In genomic region chr9:83726979-83727378, GRCm38 (mm10) we compare ENCODE assay signal across 8 mouse cellular contexts.
DNase-seq lines count a peak whose midpoint lies in the region; ATAC-seq and TF ChIP-seq lines count a peak whose summit lies in the region.

No protein-coding gene starts in this region.

- no peaks in the 10 kb centered on the region for H3K27me3 ChIP-seq in neural tube, embryonic 11.5 days (ENCODE audit: control insufficient read depth, insufficient read depth, low read length)
- H3K27me3 ChIP-seq in liver, embryonic 12.5 days (replicated peaks) = peaks cover 6% of the 10 kb centered on the region; the same call in 1 of the 2 replicates
- H3K27me3 ChIP-seq in stomach, postnatal 0 days (ENCODE audit: control insufficient read depth, insufficient read depth, low read length) = no peaks in the 10 kb centered on the region

- H3K27ac ChIP-seq in neural tube, embryonic 11.5 days (ENCODE audit: low read depth, low read length) = no peak overlapping the region
- H3K27ac ChIP-seq in liver, embryonic 12.5 days = no peak overlapping the region
- H3K27ac ChIP-seq in stomach, postnatal 0 days (replicated peaks) = no peak overlapping the region

- no peak overlapping the region for H3K9ac ChIP-seq in neural tube, embryonic 11.5 days (ENCODE audit: low read length)
- no peak overlapping the region for H3K9ac ChIP-seq in liver, embryonic 12.5 days
- 0 out of 2 replicates have a peak overlapping the region, but pooled peaks have one; percentile 14 for H3K9ac ChIP-seq in stomach, postnatal 0 days (ENCODE audit: low read length)

- H3K4me1 ChIP-seq in neural tube, embryonic 11.5 days (ENCODE audit: control insufficient read depth, insufficient read depth, low read length) = no peaks in the 10 kb centered on the region
- no peaks in the 10 kb centered on the region for H3K4me1 ChIP-seq in liver, embryonic 12.5 days
- 0 out of 2 replicates have a peak, but pooled peaks cover 2% of the 10 kb centered on the region for H3K4me1 ChIP-seq in stomach, postnatal 0 days (replicated peaks; ENCODE audit: control insufficient read depth, insufficient read depth)

- H3K36me3 ChIP-seq in neural tube, embryonic 11.5 days (ENCODE audit: control insufficient read depth, insufficient read depth, low read length) = no peaks in the 10 kb centered on the region
- no peaks in the 10 kb centered on the region for H3K36me3 ChIP-seq in liver, embryonic 12.5 days
- H3K36me3 ChIP-seq in stomach, postnatal 0 days (ENCODE audit: control insufficient read depth, insufficient read depth, low read length) = no peaks in the 10 kb centered on the region

- TF ChIP-seq CTCF in stomach, postnatal 0 days (IDR thresholded peaks at IDR 0.05; ENCODE audit: low read depth) = no peak

- H3K9me3 ChIP-seq in neural tube, embryonic 11.5 days (ENCODE audit: control insufficient read depth, low read length) = no peaks in the 10 kb centered on the region
- H3K9me3 ChIP-seq in liver, embryonic 12.5 days (replicated peaks) = no peaks in the 10 kb centered on the region
- H3K9me3 ChIP-seq in stomach, postnatal 0 days (ENCODE audit: control insufficient read depth, low read length) = no peaks in the 10 kb centered on the region

- 51% methylated on average over 16 of the region's 16 CpGs for WGBS in neural tube, embryonic 11.5 days
- 38% methylated on average over 16 of the region's 16 CpGs for WGBS in liver, embryonic 12.5 days (ENCODE audit: insufficient replicate concordance)
- whole genome bisulfite sequencing in stomach, postnatal 0 days = 50% methylated on average over 16 of the region's 16 CpGs

- ATAC-seq in neural tube, embryonic 11.5 days (ENCODE audit: insufficient read depth, low FRiP score, low TSS enrichment) = 0 out of 2 replicates have a peak, but pooled peaks have one; percentile 29
- no peak for ATAC-seq in liver, embryonic 12.5 days
- ATAC-seq in stomach, postnatal 0 days (ENCODE audit: low FRiP score, low TSS enrichment) = no peak

- no peak for TF ChIP-seq EP300 in stomach, postnatal 0 days (optimal IDR thresholded peaks at IDR 0.05)

- peak; percentile 15 for DNase-seq in embryo, embryonic 10.5 days (ENCODE audit: low spot score)
- DNase-seq in embryo, embryonic 11 days = no peak
- DNase-seq in neural tube, embryonic 11.5 days (ENCODE audit: low spot score) = no peak
- no peak for DNase-seq in neural tube, embryonic 10.5 days (ENCODE audit: extremely low spot score, low spot score)
- no peak for DNase-seq in stomach, postnatal 0 days (ENCODE audit: low spot score)
- DNase-seq in urinary bladder, postnatal 10 days (ENCODE audit: low spot score) = no peak
- no peak for DNase-seq in frontal cortex, postnatal 25 days (ENCODE audit: low spot score in 2 of 2)

- peak overlapping the region; percentile 10; the same call in 1 of the 2 replicates for H3K4me3 ChIP-seq in neural tube, embryonic 11.5 days (ENCODE audit: low read depth, low read length)
- peak overlapping the region; percentile 19; the same call in 1 of the 2 replicates for H3K4me3 ChIP-seq in liver, embryonic 12.5 days
- peak overlapping the region; percentile 19; the same call in 1 of the 2 replicates for H3K4me3 ChIP-seq in stomach, postnatal 0 days (ENCODE audit: low read depth, low read length)

- peak overlapping the region; percentile 47 for H3K4me2 ChIP-seq in neural tube, embryonic 11.5 days (ENCODE audit: low read depth)
- peak overlapping the region; percentile 56 for H3K4me2 ChIP-seq in liver, embryonic 12.5 days
- H3K4me2 ChIP-seq in stomach, postnatal 0 days (replicated peaks; ENCODE audit: low read depth) = peak overlapping the region; percentile 50
